Mouse (Mus musculus) c-Kit-negative CD71-positive TER-119-positive erythroid progenitor cells, embryonic 14.5 days (primary cell): ENCODE data around the gene Atp6v0e.

Experiments
- DNase-seq: peaks from one replicate; pipeline ENCODE4 v3.0.0-alpha.2; 2013; ENCODE audit warnings: low read depth, low spot score

The Atp6v0e gene

DNA sequence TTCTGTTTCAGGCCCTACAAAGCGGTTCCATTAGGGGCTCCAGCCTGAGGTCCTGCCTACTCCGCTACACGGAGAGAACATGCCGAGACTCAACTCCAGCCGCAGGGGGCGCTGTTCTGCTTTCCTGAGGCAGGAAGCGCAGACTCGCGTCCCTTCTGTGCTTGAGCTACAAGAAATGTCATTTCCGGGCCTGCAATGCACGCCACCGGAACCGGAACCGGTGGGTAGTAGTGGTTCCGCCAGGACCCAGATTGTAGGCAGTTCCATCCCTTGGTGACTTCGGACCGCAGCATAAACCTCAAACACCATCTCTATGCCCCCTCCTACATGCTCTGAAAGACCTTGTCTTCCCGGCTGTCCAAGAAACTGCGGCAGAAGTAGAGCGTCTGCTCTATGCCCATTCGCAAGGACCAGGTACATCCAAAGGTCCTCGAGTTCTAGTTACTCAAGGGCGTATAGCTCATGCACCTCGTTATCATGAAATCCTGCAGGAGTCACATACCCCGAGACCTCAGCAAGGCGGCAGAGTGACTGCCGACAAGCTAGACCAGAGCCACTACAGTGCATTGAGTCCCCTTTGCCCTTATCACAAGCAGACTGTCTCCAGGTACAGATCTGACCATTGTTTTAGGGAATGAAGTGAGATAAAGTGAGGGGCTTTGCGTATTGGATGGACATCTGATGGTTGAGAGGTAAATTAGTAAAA lies at the start of gene Atp6v0e:
Gene Atp6v0e (plus strand): TSS at position 254 of the 706 bp plus-strand sequence.
- DNase-seq, result peak; percentile 84

DNA sequence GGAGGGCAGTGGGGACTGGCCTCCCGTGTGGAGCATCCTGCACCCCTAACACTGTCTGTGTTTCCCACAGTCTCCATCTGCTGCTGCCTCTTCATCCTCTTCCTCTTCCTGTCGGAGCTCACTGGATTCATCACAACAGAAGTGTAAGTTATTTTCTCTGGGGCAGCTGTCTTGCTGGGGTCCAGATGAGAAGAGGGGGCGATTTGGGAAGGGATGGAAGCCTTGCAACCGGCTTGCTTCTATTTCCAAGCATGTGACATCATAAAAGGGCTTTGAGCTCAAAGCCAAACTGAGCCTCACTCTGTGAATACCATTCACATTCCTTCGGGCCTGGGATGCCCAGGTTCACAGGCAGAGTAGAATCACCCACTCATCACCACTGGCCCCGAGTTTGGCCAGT lies 48.7 kb upstream of the Atp6v0e start:
- no peak for DNase-seq

DNA sequence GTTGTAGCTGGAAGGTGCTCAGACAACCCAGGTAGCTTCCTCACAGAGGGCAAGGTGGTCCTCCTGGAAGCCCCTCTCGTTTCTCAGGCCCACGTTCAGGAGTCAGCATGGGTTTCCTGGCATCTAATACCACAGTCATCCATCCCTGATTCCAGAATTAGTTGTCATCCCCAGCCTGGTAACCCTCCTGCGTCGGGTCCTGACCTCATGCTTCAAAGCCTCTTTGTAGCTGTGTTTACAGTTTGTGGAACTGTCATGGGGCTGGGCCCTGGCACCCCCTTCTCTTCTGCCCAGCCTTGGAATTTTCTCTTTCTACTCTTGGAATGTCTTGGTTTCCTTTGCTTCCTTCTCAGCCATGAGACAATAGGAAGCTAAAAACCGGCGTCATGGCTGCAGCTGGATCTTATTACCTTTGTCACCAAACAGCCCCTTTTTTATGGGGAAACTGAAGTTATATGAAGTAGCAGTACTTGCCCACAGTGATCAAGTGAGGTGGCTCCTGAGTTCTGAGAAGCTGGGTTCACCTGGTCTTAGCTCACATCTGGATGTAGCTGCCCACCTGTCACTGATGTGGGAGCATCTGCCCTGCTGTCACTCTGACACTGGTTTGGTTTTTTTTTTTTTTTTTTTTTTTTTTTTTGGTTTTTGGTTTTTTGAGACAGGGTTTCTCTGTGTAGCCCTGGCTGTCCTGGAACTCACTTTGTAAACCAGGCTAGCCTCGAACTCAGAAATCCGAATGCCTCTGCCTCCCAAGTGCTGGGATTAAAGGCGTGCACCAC lies 48.1 kb upstream of the Atp6v0e start:
- no peak for DNase-seq

DNA sequence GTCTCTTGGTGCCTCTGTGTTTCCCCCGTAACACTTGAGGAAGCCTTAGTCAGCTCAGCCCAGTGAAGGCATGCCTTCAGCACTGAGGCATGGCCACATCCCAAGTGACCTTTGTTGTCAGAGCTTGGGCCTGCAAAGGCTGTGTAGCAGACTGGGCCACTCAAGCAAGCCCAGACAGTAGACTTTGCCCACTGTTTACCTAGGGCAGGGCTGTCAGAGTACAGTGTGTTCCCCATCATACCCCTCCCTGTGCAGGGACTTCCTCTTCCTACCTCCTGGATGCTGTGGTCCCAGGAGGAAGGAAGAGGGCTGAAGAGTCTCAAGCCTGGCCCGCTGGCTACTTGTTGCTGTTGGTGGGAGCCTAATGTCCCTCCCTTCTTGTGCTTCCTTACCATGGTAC lies 46.3 kb upstream of the Atp6v0e start:
- no peak for DNase-seq

DNA sequence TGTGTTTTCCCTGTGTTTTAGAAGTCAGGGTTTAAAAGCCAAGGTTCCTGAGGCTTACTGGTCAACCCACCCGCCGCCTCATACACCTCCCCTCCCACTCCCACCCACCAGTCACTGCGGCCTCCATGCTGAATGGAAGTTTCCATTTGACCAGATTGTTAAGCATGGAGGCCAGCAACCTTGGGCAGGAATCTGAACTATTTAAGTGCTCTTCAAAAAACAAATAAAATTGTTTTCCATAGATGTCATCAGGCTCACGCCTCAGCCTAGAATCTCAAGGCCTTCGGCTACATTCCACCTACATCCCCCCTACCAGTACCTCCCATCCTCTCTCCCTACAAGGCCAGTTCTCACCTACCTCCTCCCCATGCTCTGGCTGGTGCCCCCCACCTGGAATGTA lies 44.5 kb upstream of the Atp6v0e start:
- no peak for DNase-seq

DNA sequence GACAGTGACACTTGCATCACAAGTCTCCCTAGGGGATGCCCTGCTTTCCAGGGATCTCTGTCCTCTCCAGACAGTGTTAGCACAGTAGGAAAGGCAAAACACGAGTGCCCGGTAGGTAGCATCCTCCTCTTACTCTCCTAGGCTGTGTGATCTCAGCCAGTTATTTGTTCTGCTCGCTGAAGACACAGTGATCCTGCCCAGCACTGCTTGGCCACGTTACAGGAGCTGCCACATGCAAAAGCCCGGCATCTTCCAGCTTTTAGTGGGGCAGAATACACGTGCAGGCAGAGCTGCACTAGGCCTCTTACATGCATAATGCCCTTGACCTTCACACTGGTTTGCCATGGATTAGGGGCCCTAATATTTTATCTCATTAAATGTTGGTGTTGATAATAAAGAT lies 43.5 kb upstream of the Atp6v0e start:
- no peak for DNase-seq

DNA sequence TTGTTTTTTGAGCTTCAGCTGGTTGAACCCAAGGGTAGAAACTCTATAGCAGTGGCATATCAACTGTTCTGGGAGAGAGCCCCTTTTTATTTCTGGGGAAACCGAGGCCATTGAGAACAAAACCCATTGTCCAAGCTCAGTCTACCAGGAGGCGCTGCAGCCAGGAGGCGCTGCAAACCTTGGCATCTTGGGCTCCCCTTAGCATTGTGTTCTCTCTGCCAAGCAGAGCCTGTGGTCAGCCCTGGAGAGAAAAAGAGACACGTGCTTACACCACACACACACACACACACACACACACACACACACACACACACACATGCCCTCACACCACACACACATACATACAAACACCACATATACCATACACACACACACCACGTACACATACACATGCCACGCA lies 42.7 kb upstream of the Atp6v0e start:
- DNase-seq, result no peak

DNA sequence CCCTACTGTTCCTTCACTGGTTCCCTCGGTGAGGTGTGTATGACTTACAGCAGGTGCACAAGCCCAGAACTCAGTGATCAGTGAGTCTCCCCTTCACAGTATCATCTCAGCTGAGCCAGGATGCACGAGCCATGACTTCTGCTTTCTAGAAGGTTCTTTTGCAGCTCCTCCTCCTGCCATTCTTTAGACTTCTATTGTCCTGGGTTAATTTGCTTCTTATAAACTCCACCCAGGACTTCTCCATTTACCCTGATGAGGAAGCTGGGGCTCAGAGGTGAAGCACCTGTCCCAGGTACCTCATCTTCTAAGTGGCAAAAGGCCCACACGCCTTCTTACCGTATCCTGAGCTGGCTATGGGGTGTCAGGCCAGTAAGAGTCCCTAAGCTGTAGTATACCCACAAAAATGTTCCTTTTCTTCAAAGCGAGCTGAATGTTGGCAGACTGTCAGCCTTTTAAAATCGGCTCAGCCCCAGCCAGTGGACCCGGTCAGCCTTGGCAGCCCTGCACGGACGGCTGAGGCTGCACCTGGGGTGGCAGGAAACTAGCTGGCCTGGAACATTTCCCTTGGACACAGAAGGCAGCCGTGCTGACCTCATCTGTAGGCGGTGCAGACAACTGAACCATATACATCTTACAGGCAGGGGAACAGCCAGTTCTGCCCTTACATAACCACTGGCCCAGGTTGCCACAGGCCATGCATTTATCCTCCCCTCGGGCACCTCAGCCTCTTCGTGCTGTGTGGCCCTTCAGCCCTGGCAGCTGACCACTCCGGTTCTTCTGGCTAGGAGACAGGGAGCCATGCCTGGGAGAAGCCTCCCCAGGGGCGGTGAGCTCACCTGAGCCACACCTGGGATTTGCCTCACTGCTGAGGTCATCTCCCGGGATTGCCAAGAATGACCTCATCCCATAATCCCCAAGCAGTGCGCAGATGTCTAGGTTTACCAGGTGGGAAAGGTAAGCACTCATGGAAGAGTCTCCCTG lies 42.0 kb upstream of the Atp6v0e start:
- no peak for DNase-seq

DNA sequence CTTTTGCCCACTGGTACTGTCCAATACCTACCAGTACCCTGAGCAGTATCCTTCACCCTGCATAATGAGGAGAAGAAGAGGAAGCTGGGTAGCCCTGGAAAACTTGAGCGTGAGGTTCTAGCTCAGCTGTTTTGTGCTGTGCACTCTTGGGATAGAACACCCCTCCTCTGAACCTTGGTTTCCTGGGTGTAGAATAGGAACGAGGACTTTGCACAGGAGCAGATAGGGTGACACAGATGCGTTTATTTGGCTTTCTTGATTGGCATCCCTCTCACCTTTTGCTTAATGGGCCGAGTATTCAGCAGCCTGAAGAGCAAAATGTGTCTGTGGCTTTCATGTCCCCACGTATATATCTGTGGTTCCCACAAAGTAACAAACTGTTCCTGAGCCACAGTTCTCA lies 41.1 kb upstream of the Atp6v0e start:
- DNase-seq, result no peak

DNA sequence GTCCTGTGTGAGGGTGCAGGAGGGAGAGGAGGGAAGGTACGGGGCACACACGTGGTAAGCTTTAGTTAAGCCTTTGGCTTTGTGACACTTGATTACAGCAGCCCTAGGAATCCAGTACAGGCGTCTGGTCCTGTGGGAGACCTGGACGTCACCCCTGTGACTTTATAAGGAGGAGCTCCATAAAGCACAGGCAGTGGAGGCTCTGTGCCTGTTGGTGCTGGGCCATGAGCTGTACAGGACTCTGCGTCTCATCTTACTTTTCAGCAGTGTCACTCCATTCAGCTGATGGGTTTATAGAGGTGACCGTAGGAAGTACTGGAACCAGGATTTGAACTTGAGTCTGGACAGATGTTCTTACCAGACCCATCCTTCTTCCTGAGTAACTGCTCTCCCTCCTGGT lies 39.0 kb upstream of the Atp6v0e start:
- no peak for DNase-seq

DNA sequence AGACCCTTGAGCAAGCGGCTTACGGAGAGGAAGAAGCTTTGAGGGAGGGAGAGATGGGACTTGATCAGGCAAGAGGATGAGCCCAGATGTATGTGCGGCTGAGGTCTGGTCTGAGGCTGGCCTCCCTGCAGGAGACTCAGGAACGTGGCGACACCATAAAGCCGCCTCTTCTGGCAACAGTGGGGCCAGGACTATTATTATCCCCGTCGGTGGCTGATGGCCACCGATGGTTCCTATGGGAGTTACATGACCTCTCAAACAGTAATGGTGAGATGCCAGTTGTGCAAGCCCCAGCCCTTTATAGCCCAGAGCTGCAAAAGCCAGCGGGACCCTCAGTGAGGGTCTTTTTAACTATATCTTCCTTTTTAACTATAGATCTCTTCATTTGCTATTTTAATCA lies 38.0 kb upstream of the Atp6v0e start:
- no peak for DNase-seq

DNA sequence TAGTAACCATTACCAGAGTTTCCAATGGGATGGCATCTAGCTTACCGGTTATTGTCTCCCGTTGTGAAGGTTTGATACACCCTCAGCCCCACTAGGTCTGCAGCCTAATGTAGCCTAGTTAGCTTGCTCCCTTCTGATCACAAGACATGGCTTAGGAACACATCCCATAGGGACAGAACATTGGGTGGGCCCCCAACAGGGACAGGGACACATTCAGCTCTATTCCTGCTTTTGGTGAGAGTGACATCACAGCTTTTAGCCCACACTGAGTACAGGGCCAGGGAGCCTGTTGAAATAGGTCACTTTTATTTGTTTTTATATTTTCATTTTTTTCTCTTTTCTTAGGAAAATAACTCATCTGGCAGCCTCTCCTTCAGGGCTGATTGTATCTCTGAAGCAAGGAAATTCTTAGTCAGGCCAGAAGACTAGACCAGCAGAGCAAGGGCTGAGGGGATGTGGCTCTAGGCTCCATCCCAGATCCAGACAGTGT lies 37.5 kb upstream of the Atp6v0e start:
- DNase-seq, result no peak

DNA sequence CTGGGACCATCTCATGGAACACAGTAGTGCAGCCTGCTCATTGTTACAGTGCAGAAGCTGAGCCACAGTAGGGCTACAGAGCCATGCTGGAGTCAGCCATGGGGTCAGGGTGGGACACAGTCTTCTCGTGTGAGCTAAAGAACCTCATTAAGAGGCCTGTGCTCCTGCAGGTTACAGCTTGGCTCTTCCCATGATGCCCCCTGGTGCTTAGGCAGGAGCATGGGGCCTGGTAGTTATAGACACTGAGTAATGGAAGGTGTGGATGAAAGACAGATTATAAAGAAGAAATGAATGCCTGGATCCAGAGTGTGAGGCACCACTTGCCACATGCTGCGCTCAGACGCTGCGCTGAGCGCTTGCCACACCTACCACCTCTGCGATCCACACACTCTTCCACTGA lies 34.6 kb upstream of the Atp6v0e start:
- no peak for DNase-seq

DNA sequence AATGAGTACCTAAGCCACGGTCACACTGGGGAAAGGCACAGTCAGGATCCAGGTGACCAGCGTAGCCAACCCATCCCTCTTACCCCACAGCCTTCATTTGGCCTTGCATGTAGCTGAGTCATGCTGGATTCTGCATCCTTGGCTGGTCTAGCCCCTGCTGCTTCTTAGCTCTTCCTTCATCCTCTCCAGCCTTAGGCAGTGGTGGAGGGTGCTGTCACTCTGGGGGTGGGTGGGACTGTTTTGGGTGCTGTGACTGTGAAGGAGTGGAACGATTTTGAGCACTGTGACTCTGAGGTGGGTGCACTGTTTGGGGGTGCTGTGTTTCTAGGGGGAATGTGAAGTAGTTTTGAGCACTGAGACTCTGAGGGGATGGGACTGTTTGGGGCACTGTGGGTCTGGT lies 34.1 kb upstream of the Atp6v0e start:
- DNase-seq, result no peak

DNA sequence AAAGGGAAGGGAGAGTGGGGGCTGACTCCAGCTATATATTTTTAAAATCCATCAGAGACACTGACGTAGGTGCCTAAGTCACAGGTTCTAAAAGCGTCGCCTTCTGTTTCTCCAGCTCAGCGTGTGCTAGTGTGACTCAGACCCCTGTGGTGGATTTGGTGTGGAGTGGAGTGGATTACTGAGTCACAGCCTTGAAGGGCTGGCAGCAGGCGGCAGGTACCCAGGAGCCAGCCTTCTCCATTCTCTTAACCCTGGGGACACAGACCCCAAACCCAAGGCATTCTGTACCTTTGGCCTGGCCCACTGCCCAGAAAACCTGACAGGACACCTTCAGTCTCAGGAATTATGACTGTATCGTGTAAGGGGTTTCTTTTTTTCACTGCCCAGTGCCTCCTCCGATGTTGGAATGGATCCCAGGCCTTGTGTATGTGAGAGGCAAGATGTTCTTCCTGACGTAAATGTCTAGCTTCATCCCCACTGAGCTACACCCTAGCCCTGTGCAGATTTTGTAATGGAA lies 31.2 kb upstream of the Atp6v0e start:
- no peak for DNase-seq

DNA sequence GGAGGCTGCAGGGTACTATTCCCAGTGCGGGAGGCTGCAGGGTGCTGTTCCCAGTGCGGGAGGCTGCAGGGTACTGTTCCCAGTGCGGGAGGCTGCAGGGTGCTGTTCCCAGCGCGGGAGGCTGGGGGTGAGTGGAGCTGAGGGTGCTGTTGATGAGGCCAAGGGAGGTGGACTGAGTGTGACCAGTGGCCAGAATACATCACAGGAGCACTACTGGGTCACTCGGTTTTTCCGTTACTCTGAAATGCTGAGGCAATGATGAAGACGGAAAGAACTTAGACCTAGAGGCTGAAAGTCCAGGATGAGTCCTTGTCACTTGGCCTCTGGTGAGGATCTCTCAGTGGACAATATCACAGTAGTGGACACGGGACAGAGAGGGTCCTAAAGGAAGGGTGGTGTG lies 29.8 kb upstream of the Atp6v0e start:
- DNase-seq, result no peak

DNA sequence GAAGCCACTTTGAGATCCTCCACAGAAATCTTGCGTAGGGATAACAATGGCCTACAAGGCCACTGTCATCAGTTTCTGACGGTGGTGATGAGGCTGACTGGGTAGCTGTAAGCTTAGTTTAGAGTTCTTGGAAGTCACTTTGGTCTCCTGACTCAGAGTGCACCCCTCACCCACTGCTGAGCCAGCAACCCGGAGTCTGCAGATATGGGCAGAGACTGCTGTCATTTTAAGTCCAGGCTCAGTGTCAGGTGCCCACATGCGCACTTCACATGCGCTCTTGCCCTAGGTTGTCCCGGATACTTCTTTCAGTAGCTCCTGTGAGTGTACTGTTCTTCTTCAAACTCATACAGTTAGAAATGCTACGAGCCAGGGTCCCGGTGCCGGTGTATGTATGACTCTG lies 29.1 kb upstream of the Atp6v0e start:
- DNase-seq, result no peak

DNA sequence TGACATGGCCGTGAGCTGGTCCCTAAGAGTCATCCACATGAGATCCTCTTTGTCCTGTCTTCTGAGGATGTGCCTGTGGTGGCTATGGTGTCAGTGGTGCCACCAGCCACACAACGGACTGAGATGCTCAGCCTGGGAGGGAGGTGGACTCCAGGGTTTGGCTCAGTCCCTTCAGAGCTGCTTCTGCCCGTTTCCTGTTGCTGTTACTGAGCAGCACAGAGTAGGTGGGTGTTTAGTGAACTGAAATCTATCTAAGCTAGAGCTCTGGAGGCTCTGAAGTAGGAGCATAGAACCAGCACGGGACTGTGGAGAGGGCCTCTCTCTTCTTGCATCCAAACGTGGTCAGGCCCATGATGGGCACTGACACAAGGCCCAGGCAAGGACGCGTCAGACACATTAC lies 28.5 kb upstream of the Atp6v0e start:
- no peak for DNase-seq

DNA sequence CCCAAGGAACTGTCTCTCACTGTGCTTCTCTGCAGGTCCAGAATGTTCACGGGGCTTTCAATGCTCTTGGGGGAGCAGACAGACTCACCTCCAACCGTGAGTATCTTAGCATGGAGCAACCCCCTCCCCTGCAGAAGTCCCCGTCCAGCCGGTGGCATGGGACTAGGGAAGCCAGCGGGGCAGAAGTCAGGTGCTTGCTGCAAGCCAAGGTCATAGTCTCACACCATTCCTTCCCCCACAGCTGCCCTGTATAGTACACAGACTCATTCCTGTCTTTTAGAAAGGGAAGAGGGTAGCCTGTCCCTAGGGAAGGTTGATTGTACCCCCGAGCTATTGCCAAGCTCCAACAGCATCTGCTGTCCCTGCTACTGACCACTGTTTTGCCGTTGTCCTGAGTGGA lies 27.1 kb upstream of the Atp6v0e start:
- no peak for DNase-seq

DNA sequence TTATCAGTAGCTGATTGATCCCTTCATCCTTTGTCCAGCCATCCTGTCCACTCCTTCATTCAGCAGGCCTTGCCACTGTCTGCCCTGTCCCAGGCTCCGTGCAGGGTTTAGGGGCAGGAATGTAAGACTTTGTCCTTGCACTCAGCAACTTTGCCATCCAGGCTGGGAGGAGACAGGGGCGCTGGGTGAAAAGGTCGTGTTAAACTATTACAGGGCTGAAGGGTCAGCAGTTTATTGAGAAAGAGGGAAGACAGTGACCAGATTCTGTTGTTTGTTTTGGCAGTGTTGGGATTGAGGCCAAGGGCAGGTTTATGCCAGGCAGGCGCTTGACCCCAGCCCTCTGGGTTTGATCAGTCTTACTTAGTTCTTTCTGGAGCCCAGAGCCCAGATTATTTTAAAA lies 25.2 kb upstream of the Atp6v0e start:
- DNase-seq, result no peak

DNA sequence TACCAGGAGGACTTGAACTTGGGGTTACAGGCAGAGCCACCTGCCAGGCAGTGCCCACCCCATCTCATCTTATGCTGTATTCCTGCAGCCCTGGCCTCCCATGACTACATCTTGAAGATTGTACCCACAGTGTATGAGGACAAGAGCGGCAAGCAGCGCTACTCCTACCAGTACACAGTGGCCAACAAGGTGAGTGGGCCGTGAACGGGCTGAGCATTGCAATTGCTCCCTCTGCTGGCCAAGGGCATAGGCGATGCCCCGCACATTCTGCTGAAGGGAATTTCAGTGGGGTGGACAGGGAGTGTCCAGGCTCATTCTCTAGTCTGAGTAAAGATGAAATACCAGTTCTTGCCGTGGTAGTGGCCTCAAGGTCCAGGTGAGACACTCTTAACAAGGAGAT lies 24.4 kb upstream of the Atp6v0e start:
- peak; percentile 51 for DNase-seq

DNA sequence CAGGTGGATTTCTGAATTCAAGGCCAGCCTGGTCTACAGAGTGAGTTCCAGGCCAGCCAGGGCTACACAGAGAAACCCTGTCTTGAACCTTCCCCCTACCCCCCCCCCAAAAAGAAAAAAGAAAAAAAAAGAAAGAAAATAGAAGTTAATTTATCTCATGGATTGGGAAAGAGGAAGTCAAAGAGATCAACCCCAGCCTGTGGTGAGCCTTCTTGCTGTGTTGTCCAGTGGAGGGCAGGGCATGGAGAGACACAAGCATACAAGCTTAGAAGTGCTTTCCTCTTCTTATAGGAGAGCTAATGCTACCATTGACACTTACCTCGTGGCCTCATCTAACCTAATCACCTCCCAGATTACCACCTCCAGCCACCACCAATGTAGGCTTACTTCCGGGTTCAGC lies 23.2 kb upstream of the Atp6v0e start:
- no peak for DNase-seq
